Mouse (Mus musculus) intestine, embryonic 15.5 days (tissue): ENCODE measurements at regions not wholly inside any gene's neighbourhood (a gene's known extent, or its start where the extent isn't known, plus 50 kb on each side); places are given as distances from the start of the nearest gene placed in this dataset.

ENCODE experiments used
- ATAC-seq: fragments of 200-750 bp; cut with Nextera tagmentation; 2 replicates; pipeline ENCODE4 v1.8.0; 2017; ENCODE audit warnings: moderate TSS enrichment, moderate library complexity
- H3K27ac ChIP-seq: fragments of 300-500 bp; sonication (generic); 2 replicates; pipeline ENCODE4 v1.5.1; 2015; ENCODE audit warnings: mild to moderate bottlenecking, inconsistent platforms
- H3K27me3 ChIP-seq: fragments of 300-500 bp; sonication (generic); replicated peaks from 2 replicates; pipeline ENCODE4 v1.6.1; 2015; ENCODE audit warnings: inconsistent platforms
- H3K36me3 ChIP-seq: fragments of 300-500 bp; sonication (generic); 2 replicates; pipeline ENCODE4 v1.6.1; 2015; ENCODE audit warnings: inconsistent platforms
- H3K4me1 ChIP-seq: fragments of 300-500 bp; sonication (generic); replicated peaks from 2 replicates; pipeline ENCODE4 v1.6.1; 2015; ENCODE audit warnings: inconsistent platforms
- H3K4me2 ChIP-seq: fragments of 300-500 bp; sonication (generic); replicated peaks from 2 replicates; pipeline ENCODE4 v1.6.1; 2015; ENCODE audit warnings: mild to moderate bottlenecking, inconsistent platforms
- H3K4me3 ChIP-seq: fragments of 300-500 bp; sonication (generic); replicated peaks from 2 replicates; pipeline ENCODE4 v1.5.1; 2015; ENCODE audit warnings: inconsistent platforms
- H3K9ac ChIP-seq: fragments of 300-500 bp; sonication (generic); 2 replicates; pipeline ENCODE4 v1.6.1; 2015; ENCODE audit warnings: inconsistent platforms
- H3K9me3 ChIP-seq: fragments of 300-500 bp; sonication (generic); 2 replicates; pipeline ENCODE4 v1.6.1; 2016; ENCODE audit warnings: inconsistent platforms
- WGBS: fragments of 180-500 bp; shearing (Covaris S2); methylation state at CpG from one replicate; pipeline ENCODE4 v1.1.7; 2015; 5-methylcytosine and 5-hydroxymethylcytosine counted together

- H3K4me3 ChIP-seq: no peak overlapping the region
- H3K4me2 ChIP-seq: no peak overlapping the region
- H3K27me3 ChIP-seq: no peaks in the 10 kb centered on the region
- ATAC-seq: no peak
- no peak overlapping the region for H3K9ac ChIP-seq
- 90% methylated on average over 7 of the region's 7 CpGs for WGBS
- H3K4me1 ChIP-seq: no peaks in the 10 kb centered on the region
- no peak overlapping the region for H3K27ac ChIP-seq
- H3K9me3 ChIP-seq: no peaks in the 10 kb centered on the region
- no peaks in the 10 kb centered on the region for H3K36me3 ChIP-seq
Measured at GRCm38 (mm10) chr1:42783072-42783672, 67.9 kb upstream of the Mrps9 start.

- 42% methylated on average over 7 of the region's 7 CpGs for WGBS
- no peak for ATAC-seq
- no peaks in the 10 kb centered on the region for H3K4me1 ChIP-seq
- H3K27ac ChIP-seq: no peak overlapping the region
- H3K9me3 ChIP-seq: no peaks in the 10 kb centered on the region
- no peaks in the 10 kb centered on the region for H3K36me3 ChIP-seq
- no peak overlapping the region for H3K4me3 ChIP-seq
- no peaks in the 10 kb centered on the region for H3K27me3 ChIP-seq
- H3K4me2 ChIP-seq: no peak overlapping the region
- no peak overlapping the region for H3K9ac ChIP-seq
Measured at GRCm38 (mm10) chr1:42787240-42787639, 63.8 kb upstream of the Mrps9 start.

GRCm38 (mm10) chr1:42788413-42788812, 62.6 kb upstream of the Mrps9 start:
- Histone ChIP-seq H3K9me3 (no peaks in the 10 kb centered on the region), H3K4me3 (no peak overlapping the region), H3K4me1 (no peaks in the 10 kb centered on the region), H3K27me3 (no peaks in the 10 kb centered on the region), H3K27ac (no peak overlapping the region), H3K9ac (no peak overlapping the region), H3K36me3 (no peaks in the 10 kb centered on the region), H3K4me2 (no peak overlapping the region)
- 72% methylated on average over 6 of the region's 6 CpGs for WGBS
- ATAC-seq: no peak
